Mouse (Mus musculus): ENCODE measurements at regions not wholly inside any gene's neighbourhood (a gene's known extent, or its start where the extent isn't known, plus 50 kb on each side); places are given as distances from the start of the nearest gene placed in this dataset.

- H3K4me3 ChIP-seq (ENCODE audit: low read length) = no peak overlapping the region
- WGBS = 32% methylated on average over 5 of the region's 5 CpGs
- no peak overlapping the region for H3K4me2 ChIP-seq (ENCODE audit: low read depth, low read length)
- H3K4me1 ChIP-seq (ENCODE audit: control insufficient read depth, insufficient read depth, low read length) = no peaks in the 10 kb centered on the region
- no peak overlapping the region for H3K9ac ChIP-seq (ENCODE audit: low read depth, low read length)
- H3K27me3 ChIP-seq (replicated peaks; ENCODE audit: control insufficient read depth, insufficient read depth, low read length) = no peaks in the 10 kb centered on the region
- no peaks in the 10 kb centered on the region for H3K9me3 ChIP-seq (ENCODE audit: control insufficient read depth, low read length)
- no peaks in the 10 kb centered on the region for H3K36me3 ChIP-seq (ENCODE audit: control insufficient read depth, insufficient read depth, low read length)
- ATAC-seq = no peak
- no peak overlapping the region for H3K27ac ChIP-seq (ENCODE audit: low read length)
Measured at GRCm38 (mm10) chr16:8944412-8945102, 114.7 kb downstream of the 1810013L24Rik start.

DNA sequence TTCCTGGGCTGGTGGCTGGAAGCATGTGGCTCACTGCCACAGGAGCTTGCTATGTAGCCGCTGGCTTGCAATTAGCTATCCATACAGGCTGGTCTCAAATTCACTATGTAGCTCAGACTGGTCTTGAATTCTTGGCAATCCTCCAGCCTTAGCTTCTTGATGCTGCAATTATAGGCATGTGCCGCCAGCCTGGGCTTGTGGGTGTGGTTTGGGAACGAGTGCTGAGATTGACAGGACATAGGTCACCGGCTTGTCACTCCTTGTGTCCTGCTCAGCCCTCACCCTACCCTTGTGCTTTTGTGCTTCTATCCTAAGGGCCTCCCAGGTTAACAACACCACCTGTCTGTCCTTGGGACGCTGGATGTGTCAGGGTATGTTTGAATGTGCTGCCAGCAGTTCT is 117.9 kb downstream of the 1810013L24Rik start:
- Histone ChIP-seq H3K27ac (ENCODE audit: low read length) (no peak overlapping the region), H3K4me3 (ENCODE audit: low read length) (no peak overlapping the region), H3K27me3 (replicated peaks; ENCODE audit: control insufficient read depth, insufficient read depth, low read length) (no peaks in the 10 kb centered on the region), H3K36me3 (ENCODE audit: control insufficient read depth, insufficient read depth, low read length) (no peaks in the 10 kb centered on the region), H3K9me3 (ENCODE audit: control insufficient read depth, low read length) (no peaks in the 10 kb centered on the region), H3K4me2 (ENCODE audit: low read depth, low read length) (no peak overlapping the region), H3K9ac (ENCODE audit: low read depth, low read length) (no peak overlapping the region), H3K4me1 (ENCODE audit: control insufficient read depth, insufficient read depth, low read length) (no peaks in the 10 kb centered on the region)
- ATAC-seq = peak; percentile 91
- WGBS = 52% methylated on average over 5 of the region's 5 CpGs

GRCm38 (mm10) chr16:8951156-8951899 is 121.4 kb downstream of the 1810013L24Rik start:
- Histone ChIP-seq H3K36me3 (ENCODE audit: control insufficient read depth, insufficient read depth, low read length) (no peaks in the 10 kb centered on the region), H3K4me2 (ENCODE audit: low read depth, low read length) (no peak overlapping the region), H3K9me3 (ENCODE audit: control insufficient read depth, low read length) (0 out of 2 replicates have a peak, but pooled peaks cover 3% of the 10 kb centered on the region), H3K4me1 (ENCODE audit: control insufficient read depth, insufficient read depth, low read length) (no peaks in the 10 kb centered on the region), H3K27ac (ENCODE audit: low read length) (no peak overlapping the region), H3K27me3 (replicated peaks; ENCODE audit: control insufficient read depth, insufficient read depth, low read length) (no peaks in the 10 kb centered on the region), H3K4me3 (ENCODE audit: low read length) (no peak overlapping the region), H3K9ac (ENCODE audit: low read depth, low read length) (no peak overlapping the region)
- 40% methylated on average over 6 of the region's 6 CpGs for WGBS
- ATAC-seq = peak; percentile 72; the same call in 1 of the 2 replicates

GRCm38 (mm10) chr16:8961739-8962138 is 131.8 kb downstream of the 1810013L24Rik start:
- no peaks in the 10 kb centered on the region for H3K36me3 ChIP-seq (ENCODE audit: control insufficient read depth, insufficient read depth, low read length)
- H3K27me3 ChIP-seq (replicated peaks; ENCODE audit: control insufficient read depth, insufficient read depth, low read length) = no peaks in the 10 kb centered on the region
- no peak overlapping the region for H3K4me2 ChIP-seq (ENCODE audit: low read depth, low read length)
- no peaks in the 10 kb centered on the region for H3K4me1 ChIP-seq (ENCODE audit: control insufficient read depth, insufficient read depth, low read length)
- no peaks in the 10 kb centered on the region for H3K9me3 ChIP-seq (ENCODE audit: control insufficient read depth, low read length)
- no peak for ATAC-seq
- no peak overlapping the region for H3K27ac ChIP-seq (ENCODE audit: low read length)
- WGBS = 44% methylated on average over 10 of the region's 10 CpGs
- H3K4me3 ChIP-seq (ENCODE audit: low read length) = no peak overlapping the region
- no peak overlapping the region for H3K9ac ChIP-seq (ENCODE audit: low read depth, low read length)

DNA sequence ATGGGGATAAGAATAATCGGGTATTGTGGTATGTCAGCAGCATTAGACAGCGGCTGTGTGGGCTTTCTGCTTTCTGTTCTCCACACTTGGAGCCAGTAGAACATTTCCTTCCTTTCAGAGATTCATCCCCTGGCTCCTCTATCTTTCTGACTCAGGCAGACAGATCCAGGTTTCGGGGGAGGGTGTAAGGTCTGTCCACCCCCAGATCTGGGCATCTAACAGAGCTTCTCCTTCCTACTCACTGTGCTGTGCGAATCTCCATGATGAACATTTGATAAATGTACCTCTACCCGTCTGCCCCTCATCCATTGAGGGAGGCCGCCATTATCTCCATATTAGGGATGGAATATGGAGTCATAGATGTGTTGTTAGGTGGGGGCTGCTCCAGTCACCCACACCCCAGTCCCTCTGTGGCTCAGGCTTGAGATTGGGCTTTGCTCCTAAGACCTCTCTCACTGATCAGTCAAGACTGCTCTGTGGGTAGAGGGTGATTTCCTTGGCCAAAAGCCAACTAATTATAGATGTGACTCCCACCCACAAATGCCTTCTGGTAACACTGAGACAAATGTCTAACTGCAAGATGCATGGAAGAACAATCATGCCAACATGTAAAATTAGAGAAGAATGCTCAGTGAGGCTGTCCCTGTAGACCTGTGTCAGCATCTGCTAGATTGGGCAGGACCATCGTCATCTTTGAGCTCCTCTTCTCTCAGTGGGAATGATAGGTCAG is 163.8 kb downstream of the 1810013L24Rik start:
- ATAC-seq = no peak
- Histone ChIP-seq H3K4me2 (ENCODE audit: low read depth, low read length) (no peak overlapping the region), H3K9me3 (ENCODE audit: control insufficient read depth, low read length) (no peaks in the 10 kb centered on the region), H3K9ac (ENCODE audit: low read depth, low read length) (no peak overlapping the region), H3K27me3 (replicated peaks; ENCODE audit: control insufficient read depth, insufficient read depth, low read length) (no peaks in the 10 kb centered on the region), H3K27ac (ENCODE audit: low read length) (no peak overlapping the region), H3K36me3 (ENCODE audit: control insufficient read depth, insufficient read depth, low read length) (no peaks in the 10 kb centered on the region), H3K4me1 (ENCODE audit: control insufficient read depth, insufficient read depth, low read length) (no peaks in the 10 kb centered on the region), H3K4me3 (ENCODE audit: low read length) (no peak overlapping the region)
- WGBS = 88% methylated on average over 7 of the region's 7 CpGs

DNA sequence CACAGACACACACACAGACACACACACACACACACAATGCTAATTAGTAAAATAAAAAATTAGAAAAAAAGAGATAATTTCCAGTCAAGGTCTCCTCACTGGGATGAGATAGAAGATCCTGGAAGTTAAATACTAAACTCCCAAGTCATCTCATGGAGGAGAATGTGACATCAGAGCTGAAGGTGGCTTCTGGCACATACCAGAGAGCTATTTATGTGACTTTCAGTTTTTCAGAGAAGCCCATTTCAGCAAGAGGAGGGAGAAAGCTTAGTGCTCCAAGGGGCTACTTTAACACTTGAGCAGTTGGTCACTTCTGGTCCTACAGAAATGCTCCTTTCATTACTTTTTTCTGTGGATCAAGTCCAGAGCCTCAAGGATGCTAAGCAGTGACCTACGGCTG is 164.6 kb downstream of the 1810013L24Rik start:
- Histone ChIP-seq H3K4me2 (ENCODE audit: low read depth, low read length) (no peak overlapping the region), H3K27me3 (replicated peaks; ENCODE audit: control insufficient read depth, insufficient read depth, low read length) (no peaks in the 10 kb centered on the region), H3K9me3 (ENCODE audit: control insufficient read depth, low read length) (no peaks in the 10 kb centered on the region), H3K9ac (ENCODE audit: low read depth, low read length) (no peak overlapping the region), H3K4me1 (ENCODE audit: control insufficient read depth, insufficient read depth, low read length) (no peaks in the 10 kb centered on the region), H3K27ac (ENCODE audit: low read length) (no peak overlapping the region), H3K36me3 (ENCODE audit: control insufficient read depth, insufficient read depth, low read length) (no peaks in the 10 kb centered on the region), H3K4me3 (ENCODE audit: low read length) (no peak overlapping the region)
- no peak for ATAC-seq
- WGBS = 93% methylated on average over 1 of the region's 1 CpGs

DNA sequence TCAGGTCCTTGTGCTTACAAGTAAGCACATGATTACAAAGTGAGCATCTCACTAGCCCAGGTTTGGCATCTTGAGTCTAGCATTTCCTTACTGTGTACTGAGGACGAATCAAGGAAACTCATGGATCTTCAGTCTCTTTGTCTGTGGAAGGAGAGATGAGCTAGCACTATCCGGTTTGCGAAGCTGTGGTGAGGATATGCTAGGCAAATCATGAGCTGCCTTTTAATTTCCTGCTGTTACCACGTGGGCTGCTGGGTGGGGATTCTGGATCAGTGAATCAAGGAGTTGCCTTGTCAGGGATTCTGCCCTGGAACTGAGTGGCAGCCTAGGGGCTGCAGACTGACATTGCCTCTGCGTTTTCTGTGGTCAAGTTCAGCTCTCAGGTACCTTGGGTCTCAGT is 167.3 kb downstream of the 1810013L24Rik start:
- no peak overlapping the region for H3K9ac ChIP-seq (ENCODE audit: low read depth, low read length)
- H3K4me3 ChIP-seq (ENCODE audit: low read length) = no peak overlapping the region
- WGBS = 66% methylated on average over 5 of the region's 5 CpGs
- H3K4me2 ChIP-seq (ENCODE audit: low read depth, low read length) = no peak overlapping the region
- no peaks in the 10 kb centered on the region for H3K4me1 ChIP-seq (ENCODE audit: control insufficient read depth, insufficient read depth, low read length)
- no peak overlapping the region for H3K27ac ChIP-seq (ENCODE audit: low read length)
- no peaks in the 10 kb centered on the region for H3K9me3 ChIP-seq (ENCODE audit: control insufficient read depth, low read length)
- H3K36me3 ChIP-seq (ENCODE audit: control insufficient read depth, insufficient read depth, low read length) = no peaks in the 10 kb centered on the region
- no peaks in the 10 kb centered on the region for H3K27me3 ChIP-seq (replicated peaks; ENCODE audit: control insufficient read depth, insufficient read depth, low read length)
- no peak for ATAC-seq

DNA sequence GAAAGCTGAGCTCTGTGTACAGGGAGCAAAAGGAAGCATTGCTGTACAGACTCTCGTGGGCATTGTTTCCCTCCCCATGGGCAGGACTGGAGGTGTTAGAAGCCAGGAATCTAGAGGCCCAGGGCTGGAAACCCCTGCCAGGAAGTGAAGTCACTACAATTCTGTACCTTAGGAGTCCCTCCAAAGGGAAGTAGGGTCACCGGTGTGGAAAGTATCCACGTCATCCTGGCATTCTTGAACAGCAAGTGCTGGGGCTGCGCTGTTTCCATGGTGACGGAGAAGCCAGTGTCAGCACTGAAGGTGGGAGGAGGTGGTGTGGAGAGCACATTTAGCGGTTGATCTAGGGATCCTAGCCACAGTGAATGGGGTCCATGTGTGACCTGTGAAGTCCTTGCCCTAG is 174.1 kb downstream of the 1810013L24Rik start:
- Histone ChIP-seq H3K4me1 (ENCODE audit: control insufficient read depth, insufficient read depth, low read length) (no peaks in the 10 kb centered on the region), H3K27ac (ENCODE audit: low read length) (no peak overlapping the region), H3K4me2 (ENCODE audit: low read depth, low read length) (no peak overlapping the region), H3K9ac (ENCODE audit: low read depth, low read length) (no peak overlapping the region), H3K9me3 (ENCODE audit: control insufficient read depth, low read length) (no peaks in the 10 kb centered on the region), H3K27me3 (replicated peaks; ENCODE audit: control insufficient read depth, insufficient read depth, low read length) (no peaks in the 10 kb centered on the region), H3K36me3 (ENCODE audit: control insufficient read depth, insufficient read depth, low read length) (no peaks in the 10 kb centered on the region), H3K4me3 (ENCODE audit: low read length) (no peak overlapping the region)
- no peak for ATAC-seq
- WGBS = 33% methylated on average over 6 of the region's 6 CpGs

DNA sequence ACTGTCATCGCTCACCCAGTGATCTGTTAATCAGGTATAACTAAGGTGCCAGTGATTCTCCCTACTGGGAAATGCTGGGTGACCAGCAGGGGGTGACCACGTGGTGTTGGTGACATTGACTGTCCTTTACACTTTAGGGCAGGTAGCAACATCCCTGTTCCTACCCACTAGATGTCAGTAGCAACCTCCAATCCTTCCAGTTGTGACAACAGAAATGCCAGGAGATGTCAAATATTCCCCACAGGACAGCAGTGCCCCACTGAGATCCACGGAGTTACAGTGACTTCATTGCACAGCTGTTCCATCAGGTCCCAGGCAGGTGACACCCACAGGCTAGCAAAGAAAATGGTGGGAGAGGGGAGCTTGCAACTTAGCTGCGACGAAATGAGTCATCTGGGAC is 176.0 kb downstream of the 1810013L24Rik start:
- Histone ChIP-seq H3K4me3 (ENCODE audit: low read length) (no peak overlapping the region), H3K27ac (ENCODE audit: low read length) (no peak overlapping the region), H3K27me3 (replicated peaks; ENCODE audit: control insufficient read depth, insufficient read depth, low read length) (no peaks in the 10 kb centered on the region), H3K4me2 (ENCODE audit: low read depth, low read length) (no peak overlapping the region), H3K36me3 (ENCODE audit: control insufficient read depth, insufficient read depth, low read length) (no peaks in the 10 kb centered on the region), H3K9ac (ENCODE audit: low read depth, low read length) (no peak overlapping the region), H3K4me1 (ENCODE audit: control insufficient read depth, insufficient read depth, low read length) (no peaks in the 10 kb centered on the region), H3K9me3 (ENCODE audit: control insufficient read depth, low read length) (no peaks in the 10 kb centered on the region)
- WGBS = 27% methylated on average over 5 of the region's 5 CpGs
- no peak for ATAC-seq
